Mouse (Mus musculus): Measurements from ENCODE around the gene Tmem258.

GRCm38 (mm10) chr19:10205051-10205450, 1.2 kb downstream of the Tmem258 start:
- no peak for TF ChIP-seq EP300 (IDR thresholded peaks at IDR 0.05; ENCODE audit: low read depth in 1 of 2, low read length in 2 of 2)
- no peak for TF ChIP-seq GATA1 (IDR thresholded peaks at IDR 0.05; ENCODE audit: low read depth, low read length)
- TF ChIP-seq POLR2A (IDR thresholded peaks at IDR 0.05; ENCODE audit: control insufficient read depth in 1 of 2, insufficient read depth in 1 of 2, low read depth in 1 of 2, low read length in 2 of 2, poor library complexity in 1 of 2) = no peak
- TF ChIP-seq BHLHE40 (IDR thresholded peaks at IDR 0.05; ENCODE audit: borderline replicate concordance, low read depth, low read length) = no peak
- TF ChIP-seq CTCF (IDR thresholded peaks at IDR 0.05 in 2 of 3, conservative IDR thresholded peaks at IDR 0.05 in 1 of 3; ENCODE audit: control insufficient read depth in 1 of 3, insufficient read depth in 1 of 3, low read depth in 2 of 3, low read length in 3 of 3, poor library complexity in 1 of 3, severe bottlenecking in 1 of 3) = no peak
- TF ChIP-seq RCOR1 (IDR thresholded peaks at IDR 0.05; ENCODE audit: low read depth, low read length) = no peak
- TF ChIP-seq ELF1 (IDR thresholded peaks at IDR 0.05; ENCODE audit: low read depth, low read length) = no peak
- no peak for TF ChIP-seq TAL1 (IDR thresholded peaks at IDR 0.05; ENCODE audit: low read length)
- no peak for TF ChIP-seq ZC3H11A (IDR thresholded peaks at IDR 0.05; ENCODE audit: low read depth, low read length)
- no peak for TF ChIP-seq RAD21 (IDR thresholded peaks at IDR 0.05; ENCODE audit: low read depth, low read length)
- no peak for TF ChIP-seq MAFK (IDR thresholded peaks at IDR 0.05; ENCODE audit: borderline replicate concordance, low read depth, low read length)
